Mouse (Mus musculus) adrenal gland, postnatal 14 days (tissue): ENCODE results near the gene Tubg2. TPM values are rescaled to one million over a fixed set of nuclear protein-coding genes. Genes with fewer than 3 reads are reported as not detected.

Experiments used
- DNase-seq: peaks from one replicate; pipeline ENCODE4 v3.0.0; 2021; ENCODE audit warnings: mixed read lengths
- total RNA-seq: library from RNA; stranded (reverse); gene quantifications from 2 replicates; pipeline ENCODE4 v1.2.3, GENCODE M21; 2021

The Tubg2 gene
- total RNA-seq, 1 experiment from 2014 or later = 7.9 TPM

DNA sequence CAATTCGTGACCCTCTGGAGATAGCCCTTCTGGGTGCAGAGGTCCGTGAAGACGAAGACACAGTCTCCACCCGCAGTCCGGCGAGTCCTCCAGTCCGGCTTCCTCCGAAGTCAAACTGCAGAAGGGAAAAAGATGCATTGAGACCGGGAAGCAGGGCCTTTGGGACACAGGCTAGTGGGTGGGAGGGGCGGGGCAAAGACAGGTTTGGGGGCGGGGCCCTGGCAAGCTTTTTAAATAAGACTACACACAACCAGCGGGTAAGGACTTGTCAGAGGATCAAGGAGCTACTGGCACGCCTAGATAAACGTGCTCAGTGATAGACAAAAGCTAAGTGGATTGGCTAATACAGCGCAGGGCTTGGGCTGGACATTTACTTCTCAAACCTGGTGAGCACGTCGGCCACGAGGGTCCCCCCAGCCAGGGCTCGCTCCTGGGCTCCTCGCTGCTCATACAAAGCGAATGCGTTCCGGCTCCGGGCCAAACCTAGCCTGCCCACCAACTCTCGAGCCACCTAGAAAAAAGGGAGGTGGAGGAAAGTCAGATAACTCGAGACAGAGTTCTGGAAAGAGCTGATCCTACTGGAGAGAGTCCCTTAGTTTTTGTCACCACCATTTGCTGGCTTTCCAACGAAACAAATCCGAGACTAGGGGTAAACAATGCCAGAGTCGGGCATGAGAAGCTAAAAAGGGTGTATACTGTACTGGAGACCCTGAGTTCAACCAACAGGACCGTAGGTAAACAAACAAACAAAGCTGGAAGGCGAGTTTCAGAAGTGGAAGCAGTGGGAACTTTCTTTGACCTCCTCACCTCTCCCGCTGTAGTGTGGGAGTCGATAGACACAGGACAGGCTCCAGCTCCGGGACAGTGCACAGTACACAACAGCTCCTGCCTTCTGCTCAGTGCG is 9.2 kb downstream of the Tubg2 start:
- no peak for DNase-seq

DNA sequence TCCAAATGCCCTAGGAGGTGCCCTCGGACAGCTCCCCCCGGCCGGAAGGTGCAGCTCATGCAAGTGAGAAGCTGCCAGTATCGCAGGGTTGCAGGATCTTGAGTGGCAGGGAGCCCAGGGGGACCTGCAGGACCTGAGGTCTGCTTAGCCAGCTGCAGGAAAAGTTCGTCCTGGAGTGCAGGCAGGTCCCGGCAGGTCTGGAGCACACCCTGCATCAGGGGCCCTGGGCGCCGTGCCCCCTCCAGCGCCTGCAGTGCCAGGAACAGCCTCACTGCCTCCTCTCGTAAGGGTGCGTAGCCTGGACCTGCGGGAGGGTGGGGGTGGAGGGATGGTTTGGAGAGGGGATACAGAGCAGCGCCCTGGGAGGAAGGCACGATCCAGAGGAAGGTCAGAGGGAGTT is 10.7 kb downstream of the Tubg2 start:
- DNase-seq = no peak

DNA sequence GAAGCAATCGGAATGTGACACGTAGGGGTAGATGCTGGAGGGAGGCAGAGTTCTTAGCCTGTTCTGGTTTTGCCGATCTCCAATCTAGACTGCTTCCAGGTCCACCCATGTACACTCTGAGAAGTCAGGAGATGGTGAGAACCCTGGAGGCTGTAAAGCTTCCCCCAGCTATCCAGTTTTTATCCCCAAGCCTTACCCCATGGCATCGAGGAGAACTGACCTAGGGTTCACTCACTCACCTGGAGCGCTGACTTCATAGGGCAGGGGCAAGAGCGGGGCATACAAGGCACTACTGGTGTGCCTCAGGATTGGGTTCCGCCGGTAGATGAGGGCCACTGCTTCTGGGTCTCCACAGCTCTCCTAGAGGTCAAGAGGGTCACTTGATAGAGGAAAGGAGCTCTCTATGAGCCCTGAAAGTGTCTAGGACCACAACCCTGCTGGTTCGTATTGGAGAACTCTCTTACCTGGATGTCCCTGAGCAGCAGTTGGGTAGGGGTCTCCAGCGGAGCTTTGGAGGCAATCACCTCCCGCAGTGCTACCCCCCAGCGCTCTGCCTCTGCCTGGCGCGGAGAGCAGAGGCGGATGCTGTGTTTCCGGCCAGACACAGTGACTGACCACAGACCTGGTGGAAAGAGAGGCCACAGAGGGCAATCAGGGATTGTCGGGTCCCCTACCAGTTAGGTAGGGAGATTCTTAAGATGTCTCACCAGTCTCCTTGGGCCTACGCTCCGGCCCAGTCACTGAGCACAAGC is 11.7 kb downstream of the Tubg2 start:
- DNase-seq = no peak

DNA sequence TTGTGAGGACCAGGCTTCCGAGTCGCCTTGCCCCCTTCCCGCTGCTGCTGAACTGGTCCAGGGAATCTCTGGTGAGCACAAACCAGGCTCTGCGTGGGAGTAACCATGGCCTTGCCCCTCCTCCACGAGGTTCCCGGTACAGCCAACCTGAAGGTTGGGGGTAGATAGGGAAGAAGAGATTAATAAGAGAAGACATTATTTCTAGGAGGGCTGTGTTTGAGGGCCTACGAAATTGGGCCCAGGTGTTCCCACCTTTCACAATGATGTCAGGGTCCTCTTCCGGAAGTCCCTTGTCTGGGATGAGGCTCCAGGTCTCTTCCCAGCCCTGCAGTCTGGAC is 12.2 kb downstream of the Tubg2 start:
- DNase-seq = no peak

DNA sequence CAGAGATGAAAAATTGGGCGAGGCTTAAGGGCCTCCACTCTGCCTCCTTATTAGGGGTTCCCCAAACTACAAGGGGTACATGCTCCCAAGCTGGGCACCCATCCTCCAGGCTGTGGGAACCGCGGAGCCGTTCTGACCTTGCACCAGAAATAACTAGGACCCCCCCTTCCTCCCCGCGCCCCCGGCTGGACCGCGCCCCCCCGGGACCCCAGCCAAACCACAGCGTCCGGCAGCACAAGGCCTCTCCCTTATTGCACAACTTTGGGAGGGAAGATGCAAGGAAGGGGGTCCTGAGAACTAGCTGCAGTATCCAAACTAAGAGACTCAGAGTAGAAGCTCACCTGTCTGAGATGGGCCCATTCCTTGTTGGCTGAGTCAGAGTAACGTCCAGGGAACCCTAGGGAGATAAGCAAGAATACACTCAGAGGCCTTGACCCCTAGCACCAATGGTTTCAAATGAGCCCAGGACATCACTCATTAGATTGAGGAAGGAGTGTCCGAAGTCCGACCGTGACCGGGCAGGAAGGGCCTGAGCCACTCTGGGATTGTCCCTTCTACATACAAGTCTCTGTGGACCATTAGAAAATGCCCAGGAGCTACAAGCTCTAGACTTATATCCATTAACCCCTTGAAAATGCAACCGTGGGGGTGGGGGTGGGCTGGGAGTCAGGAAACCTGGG is 12.7 kb downstream of the Tubg2 start:
- DNase-seq = peak; percentile 68

DNA sequence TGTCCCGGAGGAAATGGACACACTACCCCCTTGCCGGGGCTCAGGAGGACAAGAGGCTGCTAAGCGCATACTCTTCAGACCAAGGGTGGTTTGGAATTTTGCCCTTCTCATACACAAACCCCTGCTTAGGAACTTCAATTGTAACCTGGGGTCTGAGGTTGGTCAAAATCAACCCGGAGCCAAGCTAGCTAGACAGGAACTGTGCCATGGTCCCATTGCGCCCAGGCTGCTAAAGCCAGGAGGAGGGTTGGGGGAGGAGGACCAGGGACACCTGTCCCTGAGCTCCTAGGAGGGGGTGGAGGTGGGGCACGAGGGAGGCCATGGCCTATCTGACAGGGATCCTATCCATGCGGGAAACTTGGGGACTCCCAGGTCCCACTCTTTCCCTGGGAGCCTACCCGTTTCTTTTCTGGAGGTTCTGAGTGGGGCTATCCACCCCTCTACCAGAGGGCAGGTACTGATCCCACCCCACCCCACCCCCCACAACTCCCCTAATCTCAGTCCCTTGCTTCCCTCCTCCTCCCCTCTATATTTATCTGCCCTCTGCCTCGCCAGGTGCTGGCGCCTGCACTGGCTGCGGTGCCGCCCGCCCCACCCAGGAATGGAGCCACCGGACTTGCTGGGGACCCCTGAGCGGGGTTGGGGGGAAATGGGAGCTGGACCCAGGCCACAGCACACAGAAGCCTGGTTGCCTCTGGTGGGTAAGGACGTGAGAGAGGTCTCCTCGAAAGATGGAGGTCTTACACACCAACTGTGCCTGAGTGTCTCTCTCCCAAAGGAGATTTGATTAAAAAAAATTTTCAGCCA is 13.8 kb downstream of the Tubg2 start:
- no peak for DNase-seq

DNA sequence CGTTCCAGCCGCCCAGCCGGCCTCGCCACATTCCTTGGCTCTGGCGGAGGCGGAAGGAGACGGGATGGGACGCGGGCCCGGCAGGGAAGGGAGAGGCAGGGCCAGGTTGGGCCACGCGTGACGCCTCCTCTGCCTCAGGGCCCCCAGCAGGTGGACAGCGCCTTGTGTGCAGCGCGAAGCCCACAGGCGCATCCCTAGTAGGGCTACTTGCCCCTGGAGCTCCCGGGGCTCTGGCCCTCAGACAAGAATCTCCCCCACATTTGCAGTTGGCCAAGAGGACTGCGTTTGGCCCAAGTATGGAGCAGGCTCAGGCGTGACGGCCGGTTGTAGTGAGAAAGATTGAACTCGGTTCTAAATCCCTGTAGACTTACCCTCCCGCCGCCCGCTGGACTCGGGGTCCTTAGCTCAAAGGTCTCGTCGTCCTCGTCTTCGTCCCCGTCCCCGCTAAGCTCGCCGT is 14.7 kb downstream of the Tubg2 start, which contains the start of gene Cntnap1:
Gene Cntnap1 (plus strand): TSS at position 170 of the 457 bp plus-strand sequence.
- peak; percentile 86 for DNase-seq

DNA sequence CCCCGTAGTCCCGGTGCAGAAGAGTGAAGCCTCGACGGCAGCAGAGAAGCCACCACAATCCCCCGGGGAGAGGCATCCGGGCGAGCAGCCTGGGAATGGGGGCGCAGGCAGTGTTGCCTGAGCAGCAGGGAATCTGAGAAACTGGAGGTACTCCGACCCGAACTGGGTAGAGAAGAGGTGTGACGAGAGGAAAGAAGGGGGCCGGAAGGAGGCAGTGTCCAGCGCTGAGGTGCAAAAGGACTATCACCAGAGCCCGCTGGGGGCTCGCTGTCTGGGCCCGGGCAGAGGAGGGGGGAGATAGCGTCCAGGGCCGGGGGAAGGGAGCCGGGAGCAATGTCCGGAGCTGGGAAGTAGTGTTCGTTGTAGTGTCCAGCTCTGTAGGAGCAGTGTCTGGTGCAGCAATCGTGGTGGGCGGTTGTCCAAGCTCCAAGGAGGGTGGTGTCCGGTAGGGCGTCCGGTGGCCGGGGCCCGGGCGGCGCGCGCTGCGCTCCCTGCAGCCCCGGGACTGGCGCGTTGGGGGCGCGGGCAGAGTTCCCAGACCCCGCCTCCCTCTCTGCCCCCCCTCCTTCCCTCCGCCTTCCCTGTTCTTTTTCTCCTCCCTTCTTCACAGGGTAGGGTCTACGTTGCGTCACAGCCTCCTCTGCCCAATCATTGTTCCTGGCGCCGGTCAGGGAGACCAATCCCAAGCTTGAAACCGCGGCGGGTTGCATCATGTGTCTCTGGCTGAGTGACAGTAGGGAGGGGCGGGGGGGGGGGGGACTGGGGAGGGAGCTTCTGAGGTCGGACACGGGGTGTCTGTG is 15.3 kb downstream of the Tubg2 start, which contains the start of gene Plekhh3:
Gene Plekhh3 (minus strand): TSS at position 541 of the 800 bp plus-strand sequence.
- peak; percentile 97 for DNase-seq

DNA sequence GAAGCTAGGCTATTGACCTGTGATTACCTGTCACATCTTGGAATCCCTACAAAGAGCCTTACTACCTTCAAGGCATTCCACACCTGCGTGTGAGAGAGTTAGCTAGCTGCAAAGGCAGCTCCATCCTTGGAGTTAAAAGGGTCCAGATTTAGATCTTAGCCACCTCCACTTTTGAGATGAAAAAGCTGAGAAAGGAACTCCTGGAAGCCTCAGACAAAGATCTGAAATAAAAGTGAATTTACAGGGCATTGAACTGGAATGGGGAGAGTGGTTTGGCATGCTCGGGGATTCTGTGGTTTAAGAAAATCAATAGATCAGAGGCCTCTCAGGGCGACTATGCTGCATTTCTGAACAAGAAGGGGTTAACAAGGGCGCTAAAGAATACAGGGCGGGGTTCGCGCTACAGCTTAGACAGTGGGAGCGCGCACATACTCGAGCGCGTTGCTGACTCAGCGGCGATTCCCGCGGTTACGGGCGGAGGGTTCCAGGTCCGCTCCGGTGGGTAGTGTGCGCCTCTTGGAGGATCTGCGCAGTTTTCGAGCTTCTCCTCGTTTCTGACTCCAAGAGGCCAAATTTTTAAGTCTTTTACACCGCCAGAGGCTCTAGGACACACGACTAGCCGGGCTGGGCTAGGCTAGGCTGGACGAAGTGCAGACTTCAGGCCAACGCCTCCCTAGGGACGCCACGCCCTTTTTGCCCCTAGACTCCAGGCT is 16.2 kb downstream of the Tubg2 start:
- DNase-seq = peak; percentile 83

DNA sequence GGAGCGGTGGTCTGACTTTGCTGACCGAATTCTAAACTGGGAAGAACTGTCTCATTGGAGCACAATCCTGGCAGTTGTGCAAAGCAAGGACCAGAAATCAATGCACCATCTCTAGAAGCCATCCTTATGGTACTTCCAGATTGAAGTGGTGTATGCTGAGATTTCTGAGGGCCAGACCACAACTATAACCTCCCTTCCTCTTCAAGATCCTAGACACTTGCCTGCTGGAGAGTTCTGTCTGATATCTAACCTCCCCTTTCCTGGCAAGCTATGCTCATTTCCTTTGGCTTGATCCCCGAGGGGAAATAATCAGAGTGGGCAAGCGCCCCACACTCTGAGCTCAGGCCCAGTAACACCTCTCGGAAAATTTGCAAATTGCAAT is 16.7 kb downstream of the Tubg2 start:
- no peak for DNase-seq

DNA sequence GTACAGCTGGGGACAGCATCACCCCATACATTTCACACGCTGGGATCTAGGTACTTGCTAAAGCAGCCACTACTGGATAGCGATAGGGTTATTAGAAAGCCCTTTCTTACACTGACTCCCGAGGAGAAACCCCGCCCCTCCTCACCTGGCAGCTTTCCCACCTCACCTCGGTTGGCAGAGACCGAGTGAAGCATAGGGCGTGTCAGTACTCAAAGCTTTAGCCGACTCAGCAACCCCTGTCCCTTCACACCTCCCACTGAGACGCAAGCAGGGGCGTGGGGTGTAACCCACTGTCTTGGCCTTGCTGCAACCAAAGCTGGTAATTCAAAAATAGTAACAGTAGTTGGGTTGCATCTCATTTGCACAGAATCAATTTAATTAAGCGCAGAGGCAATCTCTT is 17.4 kb downstream of the Tubg2 start:
- DNase-seq = no peak

DNA sequence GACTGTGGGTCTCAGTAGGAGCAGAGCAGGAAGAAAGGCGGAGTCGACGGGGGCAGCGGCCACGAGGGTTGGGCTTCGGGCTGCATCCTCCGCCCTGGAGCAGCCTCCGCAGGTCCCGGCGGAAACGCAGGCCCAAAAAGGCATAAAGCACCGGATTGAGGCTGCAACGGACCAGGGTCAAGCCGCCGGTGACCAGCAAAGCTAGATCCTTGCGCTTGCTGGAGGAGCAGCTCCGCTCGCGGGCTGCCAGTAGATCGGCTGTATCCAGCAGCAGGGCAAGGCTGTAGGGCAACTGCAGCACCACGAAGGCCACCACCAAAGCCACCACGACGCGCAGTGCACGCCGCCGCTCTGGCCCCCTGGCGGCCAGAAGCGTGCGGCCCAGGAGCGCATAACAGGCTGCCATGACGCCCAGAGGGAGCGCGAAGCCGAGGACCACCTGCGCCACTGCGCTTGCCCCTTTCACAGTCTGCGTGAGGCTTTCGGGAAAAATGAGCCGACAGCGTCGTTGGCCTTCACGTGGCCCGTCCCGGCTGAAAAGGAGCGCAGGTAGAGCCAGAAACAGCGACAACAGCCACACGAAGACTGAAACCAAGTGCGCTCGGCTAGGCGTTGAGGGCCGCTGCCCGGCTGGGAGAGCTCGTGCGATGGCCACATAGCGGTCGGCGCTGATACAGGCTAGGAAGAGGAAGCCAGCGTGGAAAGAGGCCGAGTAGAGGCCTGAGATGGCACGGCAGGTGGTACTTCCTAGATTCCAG is 18.1 kb downstream of the Tubg2 start:
- peak; percentile 88 for DNase-seq

DNA sequence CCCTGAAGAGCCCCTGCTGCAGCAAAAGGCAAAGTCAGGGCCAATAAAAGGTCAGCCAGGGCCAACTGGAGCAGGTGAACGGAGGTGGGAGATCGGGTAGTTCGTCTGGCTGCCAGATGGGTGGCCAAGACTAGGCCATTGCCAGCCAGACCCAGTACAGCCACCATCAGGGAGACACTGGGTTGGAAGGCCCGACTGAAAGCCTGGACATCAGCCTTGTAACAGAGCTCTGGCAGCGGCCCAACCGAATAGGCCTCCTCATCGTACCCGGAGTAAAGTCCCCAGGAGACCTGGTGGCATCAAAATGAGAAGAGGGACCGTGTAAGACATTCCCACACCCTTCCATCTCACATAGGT is 18.7 kb downstream of the Tubg2 start:
- no peak for DNase-seq

DNA sequence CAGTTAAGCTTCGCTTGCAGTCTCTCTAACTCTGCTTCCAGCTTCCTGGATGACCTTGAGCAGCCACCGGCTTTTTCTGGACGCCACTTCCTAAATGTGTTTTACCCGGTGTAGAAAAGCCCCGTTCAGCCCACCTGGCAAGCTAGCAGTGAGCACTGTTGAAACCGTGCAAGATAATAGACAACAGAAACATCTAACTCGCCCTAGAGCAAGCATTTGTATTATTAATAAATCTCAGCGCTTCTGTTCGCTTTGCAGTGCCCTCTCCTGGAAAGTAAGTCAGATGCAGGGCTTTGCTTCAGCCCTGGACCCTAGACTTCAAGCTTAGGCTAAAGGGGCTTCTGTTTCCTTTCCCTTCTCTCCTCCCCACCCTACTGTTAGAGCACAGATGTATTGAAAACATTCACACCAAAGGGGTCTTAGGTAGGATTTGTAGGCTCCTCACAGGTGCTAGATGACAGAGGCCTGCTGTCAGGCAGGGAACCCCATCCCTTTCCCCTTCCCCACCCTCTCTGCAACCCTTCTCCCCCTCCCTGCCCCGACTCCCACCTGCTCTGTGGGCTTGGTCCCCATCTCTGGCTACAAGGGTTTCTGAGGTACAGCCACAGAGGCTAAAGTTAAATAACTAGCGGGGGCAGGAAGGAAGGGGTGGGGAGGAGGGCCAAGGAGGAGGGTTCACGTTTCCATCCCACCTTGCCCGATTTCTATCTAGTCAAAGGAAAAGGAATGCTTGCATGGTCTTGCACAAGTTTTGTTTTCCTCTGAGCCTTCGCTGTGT is 19.3 kb downstream of the Tubg2 start, which contains the start of gene Ccr10:
Gene Ccr10 (minus strand): TSS at position 593 of the 778 bp plus-strand sequence.
- DNase-seq = peak; percentile 50

DNA sequence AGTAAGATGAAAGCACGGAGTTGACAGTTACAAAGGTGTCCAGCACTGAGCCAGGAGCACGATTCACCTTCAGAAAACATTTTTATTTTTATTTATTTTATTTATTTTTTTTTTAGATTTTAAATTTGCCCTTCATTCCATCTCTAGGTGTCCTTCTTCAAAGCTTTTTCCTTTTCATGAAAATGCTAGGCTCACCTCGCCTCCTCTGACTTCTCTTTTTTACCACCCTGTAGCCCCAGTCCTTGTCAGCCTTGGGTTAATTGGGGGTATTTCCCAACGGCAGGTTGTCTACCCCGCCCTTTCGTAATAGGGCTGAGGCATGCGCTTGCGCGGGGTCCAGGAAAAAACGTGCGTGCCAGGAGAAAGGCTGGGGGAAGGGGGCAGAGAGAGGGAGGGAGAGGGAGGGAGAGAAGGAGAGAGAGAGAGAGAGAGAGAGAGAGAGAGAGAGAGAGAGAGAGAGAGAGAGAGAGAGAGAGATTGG is 20.0 kb downstream of the Tubg2 start:
- DNase-seq = peak; percentile 51

DNA sequence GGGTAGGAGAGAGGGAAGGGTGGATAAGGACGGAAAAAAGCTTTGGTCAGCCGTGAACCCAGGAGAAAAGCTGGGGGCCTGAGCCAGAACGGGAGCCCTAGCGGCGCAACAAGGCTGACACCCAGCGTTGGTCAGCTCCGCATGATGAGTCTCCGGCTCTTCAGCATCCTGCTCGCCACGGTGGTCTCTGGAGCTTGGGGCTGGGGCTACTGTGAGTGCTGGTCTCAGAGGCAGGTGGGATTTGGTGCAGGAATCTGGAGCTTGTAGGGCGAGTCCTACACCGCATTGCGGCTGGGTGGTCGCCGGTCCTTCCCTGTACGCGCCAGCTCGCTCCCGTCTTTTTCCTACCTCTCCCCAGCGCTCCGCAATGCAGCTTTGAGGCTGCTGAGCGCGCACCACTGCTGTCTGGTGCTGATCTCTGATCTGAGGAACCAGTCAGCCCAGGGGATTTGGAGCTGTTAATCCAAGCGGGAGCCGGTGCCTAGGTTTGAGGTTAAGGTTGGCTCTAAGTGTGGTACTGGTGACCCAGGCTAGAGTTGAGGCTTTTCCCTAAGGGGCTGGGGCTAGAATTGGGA is 20.5 kb downstream of the Tubg2 start:
- DNase-seq = peak; percentile 70

DNA sequence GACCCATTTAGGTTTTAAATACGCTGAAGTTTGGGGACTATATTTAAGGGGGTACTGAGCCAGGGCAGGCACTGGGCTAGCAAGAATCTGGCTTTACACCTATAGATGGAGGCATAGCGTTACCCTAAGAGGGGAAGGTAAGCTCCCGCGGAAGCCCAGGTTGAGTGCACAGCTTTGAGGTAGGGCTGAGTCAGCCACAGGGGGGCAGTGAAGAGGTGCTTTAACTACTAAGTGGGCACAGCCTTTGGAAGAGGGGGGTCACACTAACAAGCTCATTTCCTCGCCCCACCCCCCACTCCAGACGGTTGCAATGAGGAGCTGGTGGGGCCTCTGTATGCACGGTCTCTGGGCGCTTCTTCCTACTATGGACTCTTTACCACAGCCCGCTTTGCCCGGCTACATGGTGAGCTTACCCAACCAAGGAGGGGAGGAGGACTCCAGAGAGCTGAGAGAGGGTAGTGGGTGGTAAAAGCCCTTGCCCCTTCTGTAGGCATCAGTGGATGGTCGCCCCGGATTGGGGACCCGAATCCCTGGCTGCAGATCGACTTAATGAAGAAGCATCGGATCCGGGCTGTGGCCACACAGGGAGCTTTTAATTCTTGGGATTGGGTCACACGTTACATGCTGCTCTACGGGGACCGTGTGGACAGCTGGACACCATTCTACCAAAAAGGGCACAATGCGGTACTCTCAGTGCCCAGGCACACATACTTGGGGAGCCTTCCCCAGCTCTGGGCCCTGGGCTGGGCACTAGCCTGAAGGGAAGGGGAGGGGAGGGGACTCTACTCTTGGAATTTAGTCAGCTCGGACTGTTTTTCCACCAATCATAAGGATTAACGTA is 21.4 kb downstream of the Tubg2 start:
- peak; percentile 74 for DNase-seq
